Comparison of ENCODE assay signal across 14 mouse cellular contexts in genomic region chr4:107425616-107426015, GRCm38 (mm10). TPM values are rescaled to one million over a fixed set of nuclear protein-coding genes. Genes with fewer than 3 reads are reported as not detected.
"Had no signal": no experiment of that assay in that cellular context is flagged by ENCODE, and none has a peak within 500 bp of the region (broad histone marks: within the 10 kb centered on the region; RNA-seq: fewer than 3 reads in every experiment).

No protein-coding gene starts in this region.

- DNase-seq: kidney, adult 9 months; kidney, postnatal 14 days; kidney, postnatal 4 days; liver; lung, adult 18-20 months; lung, postnatal 10 days; lung, postnatal 36 days; right cerebral cortex, adult 18-20 months; right cerebral cortex, postnatal 14 days; right cerebral cortex, postnatal 4 days; thymus, adult 18-20 months; thymus, postnatal 36 days had no signal

RNA-seq across cellular contexts. Expression of gene Glis1, which starts 8.8 kb away (rescaled TPM):
- total RNA-seq: monocyte, adult 5-6 weeks; neutrophil, adult 5-6 weeks had no signal
